Mouse (Mus musculus) liver, postnatal 0 days (tissue): ENCODE results near the gene Arhgap11a.

ENCODE experiments used
- CTCF ChIP-seq: sonication (generic); IDR thresholded peaks from 2 replicates; pipeline ENCODE4 v1.5.1; 2016; ENCODE audit warnings: antibody characterized with exemption, low read depth
- EP300 ChIP-seq: IDR thresholded peaks from 2 replicates; pipeline ENCODE4 v1.6.1; 2016; ENCODE audit warnings: antibody characterized with exemption, low read depth, mild to moderate bottlenecking

GRCm38 (mm10) chr2:113868404-113868803 lies 19.9 kb upstream of the Arhgap11a start:
- no peak for TF ChIP-seq CTCF
- no peak for TF ChIP-seq EP300
